Mouse (Mus musculus): ENCODE results near the gene Lep. TPM values are rescaled to one million over a fixed set of nuclear protein-coding genes. Genes with fewer than 3 reads are reported as not detected.
A peak's percentile ranks its signal among the peaks of the same experiment; 100 is the strongest.

The Lep gene
- total RNA-seq (2021), result not detected

DNA sequence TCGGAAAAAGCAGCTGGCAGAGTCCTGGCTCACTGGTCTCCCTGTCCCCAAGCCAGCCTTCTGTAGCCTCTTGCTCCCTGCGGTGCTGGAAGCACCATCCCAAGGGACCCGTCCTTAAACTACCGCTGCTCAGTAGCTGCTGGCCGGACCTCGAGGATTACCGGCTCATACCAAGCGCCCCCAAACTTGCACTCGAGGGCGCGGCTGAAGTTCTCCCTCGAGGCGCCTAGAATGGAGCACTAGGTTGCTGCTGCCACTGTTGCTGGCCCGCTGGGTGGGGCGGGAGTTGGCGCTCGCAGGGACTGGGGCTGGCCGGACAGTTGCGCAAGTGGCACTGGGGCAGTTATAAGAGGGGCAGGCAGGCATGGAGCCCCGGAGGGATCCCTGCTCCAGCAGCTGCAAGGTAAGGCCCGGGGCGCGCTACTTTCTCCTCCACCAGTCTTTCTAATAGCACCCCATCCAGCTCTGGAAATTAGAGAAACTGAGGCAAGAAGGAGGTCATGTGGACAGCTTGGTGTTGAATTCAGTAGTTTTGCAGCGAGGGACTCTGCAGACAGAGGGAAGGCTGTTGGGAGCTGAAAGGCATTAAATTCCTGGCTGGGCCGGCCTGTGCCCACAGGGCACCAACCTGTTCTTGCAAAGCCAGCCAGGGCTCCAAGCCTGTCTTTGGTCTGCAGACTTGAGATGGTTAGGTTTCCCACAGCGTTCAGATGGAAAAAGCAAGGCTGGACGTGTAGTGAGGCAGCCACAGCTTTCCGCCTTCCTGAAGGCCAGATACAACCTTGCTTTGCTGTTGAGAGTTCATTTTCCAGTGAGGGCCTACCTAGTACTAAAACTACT is at the start of gene Lep:
TSS of gene Lep (plus strand) at position 375 of the 840 bp plus-strand sequence.
- DNase-seq, result no peak

DNA sequence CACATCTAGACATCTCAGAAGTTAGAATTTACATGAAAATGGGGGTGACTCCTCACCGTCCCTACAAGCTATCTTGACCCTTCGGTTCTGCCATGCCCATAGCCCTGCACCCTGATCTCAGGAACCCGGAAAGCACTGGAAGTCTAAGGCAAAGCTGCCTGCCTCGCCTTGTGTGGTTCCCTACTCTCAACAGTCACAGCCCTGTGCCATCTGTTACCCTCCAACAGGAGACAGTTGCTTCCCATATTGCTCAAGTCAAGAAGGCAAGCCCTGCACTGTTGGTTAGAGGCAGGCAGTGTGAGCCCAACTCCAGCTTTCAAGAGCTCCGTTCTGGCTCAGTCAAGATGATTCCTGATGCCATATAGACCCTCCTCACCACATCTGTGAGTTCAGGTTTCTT is 48.4 kb upstream of the Lep start:
- peak in 1 of 2 experiments; percentile 30 for DNase-seq

DNA sequence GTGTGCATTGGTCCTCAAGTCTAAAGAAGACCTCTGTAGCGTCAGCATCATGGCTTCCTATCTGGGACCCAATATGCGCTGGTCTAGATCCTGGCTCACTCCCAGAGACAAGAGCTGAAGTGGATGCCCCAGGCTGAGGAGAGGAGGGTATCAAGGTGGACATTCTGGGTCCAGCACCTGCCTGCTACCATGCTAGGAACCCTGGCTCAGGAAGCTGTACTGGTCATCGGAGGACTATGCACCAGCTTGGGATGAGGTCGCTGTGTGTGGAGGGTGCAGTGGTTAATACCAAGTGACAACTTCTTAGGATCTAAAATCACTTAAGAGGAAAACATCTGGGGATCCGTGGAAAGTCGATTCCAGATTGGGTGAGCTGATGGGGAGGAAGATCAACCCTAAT is 46.8 kb upstream of the Lep start:
- no peak for DNase-seq

DNA sequence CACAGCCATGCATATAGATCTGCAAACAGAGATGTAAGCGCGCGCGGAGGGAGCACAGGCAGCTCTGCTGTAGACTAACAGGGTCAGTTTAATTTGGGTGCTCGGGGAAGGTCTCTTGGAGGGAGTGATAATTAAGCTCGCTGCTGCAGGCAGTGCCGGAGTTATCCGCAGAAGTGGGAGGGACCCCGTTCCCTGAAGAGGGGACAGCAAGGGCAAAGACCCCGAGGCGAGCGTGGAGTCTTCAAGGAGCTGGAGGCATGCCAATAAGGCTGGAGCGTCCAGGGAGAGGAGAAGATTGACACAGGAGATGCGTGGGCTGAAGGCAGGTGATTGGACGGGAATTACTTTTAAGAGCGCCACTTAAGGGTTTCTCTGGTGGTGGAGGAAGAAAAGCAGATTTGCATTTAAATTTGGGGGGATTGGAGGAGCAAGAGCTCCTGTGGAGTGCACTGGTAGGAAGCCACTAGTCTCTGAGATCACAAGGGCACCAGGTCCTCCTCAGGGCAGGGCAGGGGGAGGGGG is 43.1 kb upstream of the Lep start:
- no peak for DNase-seq

DNA sequence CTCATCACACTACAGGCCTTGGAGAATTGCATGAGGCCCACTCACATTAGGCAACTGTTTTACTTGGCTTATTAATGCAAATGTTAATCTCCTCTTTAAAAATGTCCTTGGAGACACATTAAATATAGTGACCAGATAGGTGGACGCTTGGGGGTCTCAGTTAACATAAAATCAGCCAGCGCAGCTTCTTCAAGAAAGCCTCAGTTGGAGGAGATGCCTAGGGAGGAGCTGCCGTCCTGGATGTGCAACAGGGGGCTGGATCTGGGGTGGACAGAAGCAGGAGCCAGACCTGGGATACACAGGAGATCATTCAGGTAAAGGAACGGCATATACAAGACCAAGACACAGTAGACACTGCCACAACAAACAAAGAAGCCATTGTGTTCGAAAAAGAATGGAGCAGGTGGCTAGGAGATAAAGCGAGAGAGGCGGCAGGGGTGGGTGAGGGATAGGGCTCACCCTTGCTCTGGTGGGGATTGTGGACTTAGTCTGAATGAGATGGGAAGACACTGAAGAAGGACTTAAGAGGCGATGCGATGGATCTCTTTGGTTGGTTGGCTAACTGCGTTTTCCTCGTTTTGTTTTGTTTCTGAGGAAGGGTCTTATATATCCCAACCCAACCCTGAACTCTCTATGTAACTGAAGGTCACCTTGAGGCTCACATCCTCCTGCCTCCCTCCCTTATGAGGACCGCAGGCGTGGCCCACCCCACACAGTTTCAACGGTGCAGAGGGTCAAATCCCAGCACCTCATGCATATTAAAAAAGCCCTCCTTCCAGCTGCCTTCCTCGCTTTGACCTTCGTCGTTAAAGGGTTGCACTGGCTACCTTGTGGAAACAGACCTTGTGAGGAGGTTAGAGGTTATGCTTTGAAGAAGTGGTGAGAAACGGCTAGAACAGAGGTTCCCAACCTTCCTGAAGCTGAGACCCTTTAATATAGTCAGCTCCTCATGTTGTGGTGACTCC is 40.0 kb upstream of the Lep start:
- DNase-seq, result no peak

DNA sequence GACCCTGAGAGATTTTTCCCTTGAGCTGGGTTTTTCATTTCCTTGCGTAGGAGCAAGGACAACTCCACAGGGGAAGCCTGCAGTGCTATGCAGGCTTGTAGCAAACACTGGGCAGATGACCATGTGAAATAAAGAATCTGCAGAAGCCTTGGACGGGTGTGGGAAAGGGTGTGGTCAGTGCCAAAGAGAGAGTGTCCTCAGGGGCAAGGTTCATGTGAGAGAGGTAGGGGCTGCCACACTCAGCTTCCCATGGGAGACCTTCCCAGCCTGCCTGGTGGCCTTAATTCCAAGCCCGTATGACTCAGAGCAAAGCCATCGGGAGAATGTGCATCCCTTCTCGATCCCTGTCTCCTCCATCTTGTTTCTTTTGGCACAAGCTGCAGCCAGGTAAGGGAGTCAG is 39.1 kb upstream of the Lep start:
- no peak for DNase-seq

DNA sequence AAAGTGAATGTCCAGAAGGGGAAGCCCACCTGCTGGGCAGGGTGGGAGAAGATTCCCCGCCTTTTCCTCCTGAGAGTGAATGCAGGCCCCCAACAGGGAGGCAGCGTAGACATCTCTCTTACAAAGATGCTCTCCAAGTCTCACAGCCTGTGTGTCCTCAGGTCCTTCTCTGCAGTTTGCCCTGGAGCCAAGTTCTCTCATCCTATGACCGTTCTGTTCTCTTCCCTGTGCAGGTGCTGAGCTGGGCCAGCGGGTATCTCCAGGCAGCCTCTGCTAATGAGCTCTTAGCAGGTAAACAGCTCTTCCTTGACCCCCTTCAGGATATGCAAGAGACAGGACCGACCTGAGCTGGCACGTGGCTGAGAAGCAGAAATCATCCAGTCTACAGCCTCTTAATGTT is 38.5 kb upstream of the Lep start:
- no peak for DNase-seq

DNA sequence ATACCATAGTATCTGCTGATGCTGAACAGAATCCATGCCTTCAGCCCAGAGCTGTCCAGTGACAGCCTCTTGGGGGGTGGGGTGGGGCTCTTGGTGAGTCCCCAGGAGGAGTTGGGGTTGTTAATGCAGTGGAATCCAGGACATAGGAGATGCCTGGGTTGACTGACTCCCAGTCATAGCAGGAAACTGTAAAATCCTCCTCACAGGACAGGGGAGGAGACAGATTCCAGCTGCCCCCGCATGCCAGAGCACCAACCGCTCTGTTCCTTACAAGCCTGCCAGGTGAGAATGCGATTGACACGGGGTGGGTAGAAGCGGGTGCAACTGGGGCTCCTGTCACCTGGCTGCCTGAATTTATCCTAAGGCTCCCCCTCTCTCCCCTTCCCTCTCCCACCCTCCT is 37.9 kb upstream of the Lep start:
- DNase-seq, result no peak

DNA sequence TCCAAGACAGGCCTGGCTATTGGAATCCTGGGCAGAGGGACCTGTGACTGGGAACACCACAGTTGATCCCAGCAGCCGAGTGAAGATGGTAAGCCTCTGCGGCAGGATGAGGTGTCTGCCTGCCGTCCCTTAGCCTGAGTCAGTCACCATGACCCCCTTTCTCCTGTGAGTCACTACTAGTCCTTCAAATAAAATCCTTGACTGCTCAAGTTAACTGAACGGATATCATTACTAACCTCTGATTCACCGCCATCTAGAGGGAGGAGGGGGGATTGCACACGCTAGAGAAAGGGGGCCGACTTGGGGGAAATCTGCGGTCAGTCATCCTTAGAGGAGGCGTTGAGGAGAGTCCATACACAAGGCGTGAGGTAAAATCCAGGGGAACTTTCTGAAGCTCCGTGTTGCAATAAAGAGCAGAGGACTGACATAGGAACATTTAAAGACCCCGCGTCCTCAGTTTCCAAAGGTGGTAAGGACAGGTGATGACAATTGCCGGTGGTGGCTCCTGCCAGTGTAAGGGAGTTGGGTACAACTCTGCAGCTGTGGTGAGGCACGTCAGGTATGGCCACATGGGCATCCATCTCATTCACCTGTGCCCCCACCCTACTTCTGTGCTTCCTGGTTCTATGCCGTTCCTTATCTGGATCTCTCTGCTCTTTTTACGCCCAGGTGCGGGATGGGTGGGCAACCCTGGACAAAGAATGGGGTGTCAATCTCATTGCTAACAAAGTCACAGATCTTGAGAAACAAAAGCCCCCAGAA is 36.6 kb upstream of the Lep start:
- peak; percentile 48 to 63 for DNase-seq

DNA sequence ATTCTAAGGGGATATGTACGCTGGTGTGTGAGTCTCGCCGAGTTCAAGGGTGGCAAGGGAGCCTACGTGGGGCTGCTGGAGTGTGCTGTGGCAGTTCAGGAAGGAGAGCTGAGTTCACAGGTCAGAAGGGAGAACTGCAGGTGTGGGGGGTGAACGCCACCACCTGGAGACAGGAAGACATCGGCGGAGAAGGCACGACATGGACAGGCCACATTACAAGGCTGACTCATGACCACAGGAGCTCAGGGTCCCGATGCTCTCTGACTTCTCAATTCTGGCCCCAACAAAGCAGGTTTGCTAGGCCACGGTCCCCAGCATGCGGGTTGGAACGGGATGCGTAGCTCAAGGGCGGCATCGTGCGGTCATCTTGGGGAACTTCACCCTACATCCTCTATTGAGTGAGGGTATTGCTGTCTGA is 36.0 kb upstream of the Lep start:
- DNase-seq, result peak; percentile 73

DNA sequence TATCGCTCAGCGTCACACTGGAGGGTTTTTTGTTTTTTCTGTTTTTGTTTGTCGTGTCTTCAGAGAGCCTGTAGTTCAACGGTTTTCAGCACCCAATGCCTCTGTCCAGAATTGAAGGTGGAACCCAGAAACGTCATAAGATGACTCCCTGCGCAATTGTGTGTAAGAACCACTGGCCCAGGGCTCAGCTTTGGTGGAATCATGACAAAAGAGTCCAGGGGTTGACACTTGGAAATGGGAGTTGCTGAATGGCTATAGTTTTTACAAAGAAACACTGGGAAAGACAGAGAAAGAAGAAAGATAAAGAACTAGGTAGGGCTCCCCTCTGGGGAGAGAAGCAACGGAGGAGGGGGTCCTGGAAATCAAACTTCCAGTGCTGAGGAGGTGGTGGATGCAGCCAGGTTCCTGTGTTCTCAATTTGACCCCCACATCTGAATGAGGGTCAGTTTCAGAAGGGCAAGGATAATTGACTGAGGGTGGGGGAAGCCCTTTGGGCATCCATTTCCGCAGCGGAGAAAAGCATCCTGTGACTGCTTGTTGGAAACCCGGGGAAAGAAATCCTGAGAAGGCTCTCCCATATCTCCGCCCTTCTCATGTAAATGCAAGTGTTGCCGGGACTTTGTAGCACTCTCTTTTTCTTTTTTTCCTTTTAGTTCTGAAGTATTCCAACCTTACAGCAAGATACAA is 34.1 kb upstream of the Lep start:
- no peak for DNase-seq

DNA sequence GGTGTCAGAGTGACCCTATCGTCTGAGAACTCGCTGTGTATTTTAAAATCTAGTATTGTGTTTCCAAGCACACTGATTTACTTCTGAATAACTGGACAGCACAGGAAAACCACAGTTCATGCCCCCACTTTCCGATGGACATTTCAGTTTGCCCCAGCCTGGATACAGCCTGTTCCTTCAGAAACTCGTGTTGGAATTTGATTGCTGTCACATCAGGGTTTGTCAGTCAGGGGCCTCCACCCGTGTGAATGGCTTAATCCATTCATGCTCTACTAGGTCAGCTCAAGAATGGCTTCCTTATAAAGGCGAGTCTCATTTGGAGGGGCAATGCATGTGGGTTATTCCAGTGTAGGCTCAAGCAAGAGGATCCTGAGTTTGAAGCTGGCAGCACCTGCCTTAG is 33.3 kb upstream of the Lep start:
- DNase-seq, result no peak

DNA sequence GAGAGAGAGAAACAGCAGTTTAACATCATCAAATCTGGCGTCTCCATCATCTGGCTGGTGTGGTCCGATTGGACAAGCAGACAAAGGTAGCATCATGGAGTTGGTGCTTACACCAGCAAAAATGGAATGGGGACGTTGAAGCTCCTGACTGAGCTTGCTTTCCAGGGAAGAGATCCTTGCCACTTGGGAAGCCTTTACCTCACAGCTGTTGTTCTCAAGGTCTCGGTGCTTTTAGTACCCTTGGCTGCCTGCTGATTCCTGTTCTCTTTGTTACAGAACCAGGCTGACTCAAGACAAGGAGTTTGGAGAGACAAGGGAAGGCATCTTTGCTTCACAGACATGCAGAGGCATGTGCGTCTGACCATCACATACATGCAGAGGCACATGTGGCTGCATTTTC is 31.9 kb upstream of the Lep start:
- DNase-seq, result no peak

DNA sequence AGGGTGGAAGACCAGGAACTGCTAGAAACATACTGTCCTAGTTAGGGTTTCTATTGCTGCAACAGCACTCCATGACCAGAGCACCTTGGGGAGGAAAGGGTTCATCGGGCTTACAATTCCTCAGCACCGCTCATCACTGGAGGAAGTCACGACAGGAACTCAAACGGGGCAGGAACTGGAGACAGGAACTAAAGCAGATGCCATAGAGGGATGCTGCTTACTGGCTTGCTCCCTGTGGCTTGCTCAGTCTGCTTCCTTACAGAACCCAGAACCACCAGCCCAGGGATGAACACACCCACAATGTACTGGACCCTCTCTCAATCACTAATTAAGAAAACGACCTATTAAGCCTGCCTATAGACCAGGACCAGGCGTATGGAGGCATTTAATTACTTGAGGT is 30.5 kb upstream of the Lep start:
- DNase-seq, result no peak

DNA sequence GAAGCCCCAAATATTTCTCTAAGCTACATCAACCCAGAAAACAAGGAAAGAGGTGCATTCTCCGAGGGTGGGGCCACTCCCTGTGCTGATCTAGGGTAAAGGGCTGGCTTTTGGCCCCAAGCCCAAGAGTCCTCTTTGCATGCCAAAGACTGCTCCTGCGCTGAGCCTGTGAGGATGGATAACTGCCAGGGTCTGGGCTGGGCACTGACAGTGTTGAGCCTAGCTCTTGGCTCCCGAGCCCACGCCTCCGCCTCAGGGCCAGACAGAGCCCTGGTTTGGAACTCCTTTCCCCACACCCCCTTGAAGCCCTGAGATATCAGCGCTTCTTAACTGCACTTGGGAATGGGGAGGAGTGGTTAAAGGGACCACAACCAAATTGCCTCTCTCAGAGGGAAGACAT is 28.8 kb upstream of the Lep start:
- DNase-seq, result peak in 1 of 2 experiments; percentile 39

DNA sequence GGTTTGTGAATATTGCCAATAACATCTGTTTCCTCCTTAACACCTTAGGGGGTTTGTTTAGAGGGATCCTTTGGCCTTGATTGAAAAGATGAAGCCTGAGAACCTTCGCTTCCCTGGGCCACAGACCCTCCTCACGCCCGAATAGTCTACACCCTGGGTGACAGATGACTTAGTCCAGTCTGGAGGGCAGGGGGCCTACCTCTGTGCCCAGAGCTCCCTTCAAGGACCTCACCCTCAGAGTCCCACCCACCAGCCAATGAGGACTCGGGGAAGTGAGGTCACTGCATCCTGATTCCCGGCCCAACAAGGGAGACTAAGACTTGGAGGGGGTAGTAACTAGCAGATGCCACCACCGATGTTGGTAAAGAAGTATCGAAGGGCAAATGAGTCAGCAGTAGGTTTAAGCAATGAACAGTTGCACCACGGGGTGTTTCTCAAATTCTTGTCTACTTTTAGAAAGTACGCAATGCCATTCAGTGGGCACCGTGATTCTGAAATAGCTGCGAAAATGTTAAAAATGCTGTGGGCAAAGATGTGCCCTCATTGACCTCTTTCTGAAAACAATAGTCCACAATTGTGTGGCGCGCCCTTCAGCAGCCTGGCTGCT is 28.2 kb upstream of the Lep start:
- DNase-seq, result no peak

DNA sequence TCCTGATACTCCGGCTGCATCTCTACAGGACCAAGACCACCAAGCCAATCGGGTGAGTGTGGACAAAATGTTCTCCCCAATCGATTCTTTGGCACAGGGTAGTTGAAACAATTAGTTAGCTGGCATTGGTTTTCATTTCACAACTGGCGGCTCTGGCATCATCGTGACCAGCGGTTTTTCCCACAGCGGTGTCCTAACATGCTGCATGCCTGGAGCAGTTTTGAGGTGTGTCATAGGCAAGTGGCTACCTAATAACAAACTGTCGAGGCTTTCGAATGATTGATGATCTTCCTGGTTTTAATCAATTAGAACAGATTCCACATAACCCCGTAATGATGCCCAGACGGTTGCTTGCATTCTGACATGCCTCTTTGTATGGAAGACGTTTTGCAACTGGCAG is 27.6 kb upstream of the Lep start:
- no peak for DNase-seq

DNA sequence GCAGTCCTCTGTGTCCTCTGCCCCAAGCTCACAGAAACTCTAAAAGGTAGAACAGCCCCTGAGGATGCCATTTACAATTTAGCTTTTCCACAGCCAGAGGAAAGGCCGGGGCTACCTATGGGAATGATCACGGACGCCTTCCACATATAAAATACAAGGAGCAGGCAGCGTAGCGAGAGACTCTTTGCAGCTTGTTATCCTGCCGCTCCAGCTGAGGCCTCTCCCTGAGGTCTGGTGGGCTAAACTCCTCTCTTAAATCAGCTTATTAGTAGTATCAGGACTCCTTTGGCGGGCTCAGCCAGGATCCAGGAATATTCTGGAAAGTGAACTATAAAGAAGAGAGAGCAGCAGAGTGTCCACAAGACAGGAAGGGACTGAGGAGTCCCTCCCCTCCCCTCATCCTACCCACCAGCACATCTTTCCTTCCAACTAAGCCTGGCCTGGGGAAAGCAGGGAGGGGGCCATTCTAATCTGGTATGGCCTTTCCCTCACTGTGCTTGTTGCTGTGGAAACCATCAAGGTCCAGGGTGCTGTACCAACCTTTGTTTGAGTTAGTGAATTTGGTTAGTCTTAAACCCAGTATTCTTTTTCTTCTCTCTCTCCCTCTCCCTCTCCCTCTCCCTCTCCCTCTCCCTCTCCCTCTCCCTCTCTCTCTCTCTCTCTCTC is 25.9 kb upstream of the Lep start:
- DNase-seq, result no peak

DNA sequence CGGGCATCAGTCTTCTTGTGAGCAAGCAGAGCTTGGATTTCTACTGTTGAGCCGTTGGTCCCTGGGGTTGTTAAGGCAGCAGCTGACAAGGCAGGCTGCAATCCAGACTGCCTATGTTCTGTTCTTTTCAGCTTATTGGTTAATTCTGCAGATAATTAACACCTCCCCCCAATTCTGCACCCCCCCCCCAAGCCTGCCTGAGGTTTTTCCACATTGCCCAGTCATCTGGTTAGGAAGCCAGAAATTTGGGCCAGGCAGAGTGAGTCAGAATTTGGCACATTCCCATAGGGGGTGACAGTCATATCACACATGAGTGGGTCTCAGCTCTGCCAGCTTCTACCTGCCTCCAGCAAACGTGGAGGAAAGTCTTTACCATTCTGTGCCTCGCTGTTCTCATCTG is 23.3 kb upstream of the Lep start:
- peak; percentile 45 for DNase-seq

DNA sequence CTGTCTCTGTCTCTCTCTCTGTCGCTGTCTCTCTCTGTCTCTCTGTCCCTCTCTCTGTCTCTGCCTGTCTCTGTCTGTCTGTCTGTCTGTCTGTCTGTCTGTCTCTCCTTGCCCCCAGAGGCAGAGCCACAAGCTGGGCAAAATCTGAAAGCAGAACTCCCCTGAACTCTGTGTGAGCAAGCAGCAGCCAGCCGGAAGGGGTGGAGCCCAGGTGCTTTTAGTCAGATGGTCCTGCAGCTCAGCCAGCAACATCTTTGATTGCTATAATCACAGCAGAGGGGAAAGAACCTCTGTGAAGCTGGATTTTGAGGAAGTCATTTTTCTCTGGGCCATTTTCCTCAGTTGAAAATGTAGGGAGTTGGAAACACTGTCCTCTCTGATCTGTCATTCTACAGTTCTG is 19.8 kb upstream of the Lep start:
- no peak for DNase-seq

DNA sequence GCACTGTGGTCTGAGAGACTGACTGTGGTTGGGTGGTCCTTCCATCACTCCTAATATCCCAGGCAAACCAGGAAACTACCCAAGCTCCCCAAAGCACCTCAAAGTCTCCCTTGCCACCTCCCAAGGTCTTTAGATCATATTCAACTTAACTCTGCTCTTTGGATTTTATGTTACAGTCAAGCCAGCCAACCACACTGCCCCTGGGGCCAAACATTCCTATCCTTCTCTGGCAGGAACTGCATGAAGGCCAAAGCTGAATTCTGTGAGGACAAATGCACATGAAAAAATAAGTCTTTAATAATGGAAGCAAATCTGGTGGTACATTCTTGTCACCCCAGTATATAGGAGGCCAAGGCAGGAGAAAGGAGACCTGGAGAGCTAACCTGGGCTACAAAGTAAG is 16.0 kb upstream of the Lep start:
- DNase-seq, result no peak

All from layer of hippocampus, postnatal 36 days (tissue).